Mouse (Mus musculus) right cerebral cortex, postnatal 36 days (tissue): ENCODE data around the gene E2f1.

Experiments used
- DNase-seq, 2 experiments: peaks; one replicate each; pipeline ENCODE4 v3.0.0; 2022; ENCODE audit warnings: low spot score in 2 of 2, mixed read lengths in 1 of 2

Gene E2f1

GRCm38 (mm10) chr2:154583906-154584872 is 14.5 kb upstream of the E2f1 start:
- DNase-seq, result peak; percentile 89 to 95

- no peak for DNase-seq
Observed at GRCm38 (mm10) chr2:154581421-154581820, 11.7 kb upstream of the E2f1 start.

GRCm38 (mm10) chr2:154580586-154580985 is 10.9 kb upstream of the E2f1 start:
- DNase-seq, result no peak

- DNase-seq, result no peak
Observed at GRCm38 (mm10) chr2:154577744-154578067, 8.0 kb upstream of the E2f1 start.

- no peak for DNase-seq
Observed at GRCm38 (mm10) chr2:154576876-154577743, 7.4 kb upstream of the E2f1 start.

- DNase-seq, result no peak
Observed at GRCm38 (mm10) chr2:154574271-154574670, 4.6 kb upstream of the E2f1 start.

GRCm38 (mm10) chr2:154572996-154573395 is 3.3 kb upstream of the E2f1 start:
- DNase-seq, result no peak

GRCm38 (mm10) chr2:154571976-154572375 is 2.3 kb upstream of the E2f1 start:
- DNase-seq, result no peak

- DNase-seq, result no peak
Observed at GRCm38 (mm10) chr2:154571266-154571665, 1.6 kb upstream of the E2f1 start.

GRCm38 (mm10) chr2:154570666-154571065 is 974 bp upstream of the E2f1 start:
- DNase-seq, result no peak

GRCm38 (mm10) chr2:154569071-154569748 is 482 bp downstream of the E2f1 start:
- DNase-seq, result peak; percentile 49 to 50

- no peak for DNase-seq
Observed at GRCm38 (mm10) chr2:154568329-154569070, 1.2 kb downstream of the E2f1 start.

- no peak for DNase-seq
Observed at GRCm38 (mm10) chr2:154567766-154568165, 1.9 kb downstream of the E2f1 start.

- DNase-seq, result no peak
Observed at GRCm38 (mm10) chr2:154566641-154567040, 3.1 kb downstream of the E2f1 start.

- no peak for DNase-seq
Observed at GRCm38 (mm10) chr2:154565562-154565961, 4.1 kb downstream of the E2f1 start.

GRCm38 (mm10) chr2:154563612-154564170 is 6.0 kb downstream of the E2f1 start:
- DNase-seq, result no peak

- peak; percentile 57 to 59 for DNase-seq
Observed at GRCm38 (mm10) chr2:154558264-154559039, 11.2 kb downstream of the E2f1 start, which contains the start of gene Necab3. Gene Necab3 (minus strand): TSS chr2:154558890.

GRCm38 (mm10) chr2:154557184-154557832 is 12.4 kb downstream of the E2f1 start:
- no peak for DNase-seq

- DNase-seq, result peak; percentile 66 to 74
Observed at GRCm38 (mm10) chr2:154555235-154555634, 14.5 kb downstream of the E2f1 start.
